In genomic region chr5:137159461-137159860, GRCm38 (mm10) we compare ENCODE assay signal across 11 mouse cellular contexts. TPM values are rescaled to one million over a fixed set of nuclear protein-coding genes. Genes with fewer than 3 reads are reported as not detected.
DNase-seq lines count a peak whose midpoint lies in the region; ATAC-seq and TF ChIP-seq lines count a peak whose summit lies in the region.
"Had no signal": no experiment of that assay in that cellular context is flagged by ENCODE, and none has a peak within 500 bp of the region (broad histone marks: within the 10 kb centered on the region; RNA-seq: fewer than 3 reads in every experiment).

No protein-coding gene starts in this region.

- no peaks in the 10 kb centered on the region for H3K27me3 ChIP-seq in heart, embryonic 11.5 days (ENCODE audit: control insufficient read depth, insufficient read depth, low read length)
- H3K27me3 ChIP-seq in MEL (ENCODE audit: control insufficient read depth in 1 of 2, insufficient read depth in 2 of 2, low read length in 2 of 2), result peaks cover 0 to 2% of the 10 kb centered on the region in 2 experiments; a peak in 1 of 4 replicates
- no peaks in the 10 kb centered on the region for H3K27me3 ChIP-seq in small intestine, adult 2 months (ENCODE audit: control insufficient read depth, insufficient read depth, low read length)
- H3K27me3 ChIP-seq: embryonic facial prominence, embryonic 12.5 days had no signal

- no peak overlapping the region for H3K4me2 ChIP-seq in heart, embryonic 11.5 days
- H3K4me2 ChIP-seq: embryonic facial prominence, embryonic 12.5 days had no signal

- H3K79me2 ChIP-seq in MEL (ENCODE audit: control insufficient read depth, insufficient read depth, low read length, poor library complexity), result no peaks in the 10 kb centered on the region

- intact Hi-C loops in gastrocnemius, adult 2 months (cut with DNase I), result no loop called here

- no peak overlapping the region for H3K27ac ChIP-seq in heart, embryonic 11.5 days (ENCODE audit: low read depth, low read length)
- H3K27ac ChIP-seq in MEL (ENCODE audit: control insufficient read depth, low read depth, low read length), result no peak overlapping the region
- H3K27ac ChIP-seq in gastrocnemius, adult 2 months, result no peak overlapping the region
- H3K27ac ChIP-seq in small intestine, adult 2 months (ENCODE audit: insufficient read depth, low read depth, low read length), result peak overlapping the region; percentile 29; the same call in 1 of the 2 replicates
- H3K27ac ChIP-seq: embryonic facial prominence, embryonic 12.5 days had no signal

- H3K4me3 ChIP-seq in heart, embryonic 11.5 days (ENCODE audit: low read depth, low read length), result no peak overlapping the region
- H3K4me3 ChIP-seq in MEL (ENCODE audit: control insufficient read depth in 1 of 2, insufficient read depth in 1 of 2, low read depth in 2 of 2, low read length in 2 of 2), result no peak overlapping the region
- no peak overlapping the region for H3K4me3 ChIP-seq in gastrocnemius, adult 2 months
- peak overlapping the region; percentile 39 for H3K4me3 ChIP-seq in small intestine, adult 2 months (ENCODE audit: low read depth, low read length)
- H3K4me3 ChIP-seq: embryonic facial prominence, embryonic 12.5 days had no signal

- peak; percentile 82 to 97 (median 96) for TF ChIP-seq CTCF in MEL (IDR thresholded peaks at IDR 0.05 in 2 of 3, conservative IDR thresholded peaks at IDR 0.05 in 1 of 3; ENCODE audit: control insufficient read depth in 1 of 3, insufficient read depth in 1 of 3, low read depth in 2 of 3, low read length in 3 of 3, poor library complexity in 1 of 3, severe bottlenecking in 1 of 3)
- TF ChIP-seq CTCF in gastrocnemius, adult 2 months (IDR thresholded peaks at IDR 0.05), result peak; percentile 68
- peak; percentile 99 for TF ChIP-seq CTCF in small intestine, adult 2 months (IDR thresholded peaks at IDR 0.05; ENCODE audit: extremely low read depth, insufficient read length, insufficient replicate concordance, low read depth, low read length)

- no peaks in the 10 kb centered on the region for H3K4me1 ChIP-seq in heart, embryonic 11.5 days (ENCODE audit: control insufficient read depth, insufficient read depth, low read length)
- H3K4me1 ChIP-seq in MEL (ENCODE audit: control insufficient read depth in 1 of 2, insufficient read depth in 2 of 2, low read length in 2 of 2), result no peaks in the 10 kb centered on the region
- peaks cover 12% of the 10 kb centered on the region; the same call in 1 of the 2 replicates for H3K4me1 ChIP-seq in small intestine, adult 2 months (ENCODE audit: control insufficient read depth, insufficient read depth, insufficient read length, low read length)
- H3K4me1 ChIP-seq: embryonic facial prominence, embryonic 12.5 days had no signal

- no peaks in the 10 kb centered on the region for H3K36me3 ChIP-seq in heart, embryonic 11.5 days (ENCODE audit: control insufficient read depth, insufficient read depth, low read length)
- H3K36me3 ChIP-seq in MEL (ENCODE audit: control insufficient read depth in 1 of 2, insufficient read depth in 2 of 2, low read length in 2 of 2), result no peaks in the 10 kb centered on the region
- H3K36me3 ChIP-seq in small intestine, adult 2 months (ENCODE audit: control insufficient read depth, insufficient read depth, low read length), result peaks cover 50% of the 10 kb centered on the region
- H3K36me3 ChIP-seq: embryonic facial prominence, embryonic 12.5 days had no signal

- no peak for TF ChIP-seq POLR2A in MEL (IDR thresholded peaks at IDR 0.05; ENCODE audit: control insufficient read depth in 1 of 2, insufficient read depth in 1 of 2, low read depth in 1 of 2, low read length in 2 of 2, poor library complexity in 1 of 2)
- TF ChIP-seq POLR2A in small intestine, adult 2 months (IDR thresholded peaks at IDR 0.05; ENCODE audit: low read depth, low read length), result no peak

- no peak for ATAC-seq in heart, embryonic 11.5 days (replicated peaks; ENCODE audit: insufficient number of reproducible peaks, low FRiP score, low TSS enrichment)

- H3K9ac ChIP-seq in heart, embryonic 11.5 days (ENCODE audit: low read depth, low read length), result no peak overlapping the region
- no peak overlapping the region for H3K9ac ChIP-seq in MEL (ENCODE audit: control insufficient read depth, low read depth, low read length, poor library complexity, severe bottlenecking)
- H3K9ac ChIP-seq: embryonic facial prominence, embryonic 12.5 days had no signal

- DNase-seq in heart, adult 18-20 months, result peak; percentile 14 to 28
- DNase-seq in 3134 (ENCODE audit: extremely low read depth, insufficient read length, low spot score), result peak; percentile 22
- DNase-seq in MEL (ENCODE audit: low read depth, low spot score), result peak; percentile 80
- peak; percentile 31 for DNase-seq in gastrocnemius, adult 2 months
- DNase-seq in layer of hippocampus, postnatal 36 days, result peak; percentile 6 to 11
- DNase-seq in MN1 (ENCODE audit: low spot score), result no peak

- H3K9me3 ChIP-seq in heart, embryonic 11.5 days (replicated peaks; ENCODE audit: control insufficient read depth, low read length), result no peaks in the 10 kb centered on the region
- H3K9me3 ChIP-seq in MEL (replicated peaks; ENCODE audit: insufficient read depth, low read length), result no peaks in the 10 kb centered on the region

- peak; percentile 84 for TF ChIP-seq RAD21 in MEL (IDR thresholded peaks at IDR 0.05; ENCODE audit: low read depth, low read length)

- 26% methylated on average over 11 of the region's 11 CpGs for WGBS in heart, embryonic 11.5 days (ENCODE audit: insufficient replicate concordance)
- WGBS in small intestine, adult 2 months, result 7% methylated on average over 11 of the region's 11 CpGs

- TF ChIP-seq EP300 in MEL (IDR thresholded peaks at IDR 0.05; ENCODE audit: low read depth in 1 of 2, low read length in 2 of 2), result no peak

TF ChIP-seq in MEL, 35 proteins besides CTCF, POLR2A, EP300 and RAD21:
- TF ChIP-seq ZC3H11A (IDR thresholded peaks at IDR 0.05; ENCODE audit: low read depth, low read length) (peak; percentile 98), GABPA (IDR thresholded peaks at IDR 0.05; ENCODE audit: low read depth, low read length) (no peak), ZKSCAN1 (IDR thresholded peaks at IDR 0.05; ENCODE audit: low read depth, low read length) (no peak), MYC (IDR thresholded peaks at IDR 0.05; ENCODE audit: low read depth, low read length) (no peak), MAX (IDR thresholded peaks at IDR 0.05; ENCODE audit: low read length) (no peak), ZNF384 (IDR thresholded peaks at IDR 0.05; ENCODE audit: low read depth, low read length) (peak; percentile 79), TBP (IDR thresholded peaks at IDR 0.05; ENCODE audit: low read depth, low read length) (0 out of 2 replicates have a peak, but pooled peaks have one; percentile 42), GATA1 (IDR thresholded peaks at IDR 0.05; ENCODE audit: low read depth, low read length) (peak; percentile 53), ELF1 (IDR thresholded peaks at IDR 0.05; ENCODE audit: low read depth, low read length) (no peak), SIN3A (IDR thresholded peaks at IDR 0.05; ENCODE audit: low read length) (no peak), SMC3 (IDR thresholded peaks at IDR 0.05; ENCODE audit: low read depth, low read length) (peak; percentile 94)

RNA-seq across cellular contexts. Expression of gene Muc3, which starts 10.3 kb away (rescaled TPM):
- not detected for total RNA-seq in heart, adult 18-20 months (2021)
- polyA plus RNA-seq in heart, embryonic 11.5 days (2014; fragmentation: Nextera tagmentation; extraction: Ambion mirVana), result not detected in 2 replicates
- total RNA-seq in MEL (2012; rRNA removed), result not detected in 2 replicates
- polyA plus RNA-seq in MEL (2012; ENCODE audit: insufficient read depth in 1 of 2, insufficient read length in 2 of 2, low read depth in 1 of 2, low replicate concordance in 2 of 2, missing spikeins in 1 of 2), result not detected
- not detected for total RNA-seq in gastrocnemius, adult 2 months (2021)
- total RNA-seq in layer of hippocampus, postnatal 36 days (2021), result not detected
- polyA plus RNA-seq in small intestine, adult 2 months (2012; rRNA removed), result 52.5 and 653 TPM in 2 replicates
- total RNA-seq: left cerebral cortex, postnatal 25 days had no signal
- polyA plus RNA-seq: embryonic facial prominence, embryonic 12.5 days; stomach, embryonic 14.5 days had no signal

RNA-seq across cellular contexts. Expression of gene Trim56, which starts 43.5 kb away (rescaled TPM):
- 10 to 100 TPM; 19.0 to 21.5 TPM for total RNA-seq in heart, adult 18-20 months (2021)
- polyA plus RNA-seq in heart, embryonic 11.5 days (2014; fragmentation: Nextera tagmentation; extraction: Ambion mirVana), result 5.8 and 9.4 TPM in 2 replicates
- total RNA-seq in MEL (2012; rRNA removed), result 19.7 and 21.8 TPM in 2 replicates
- polyA plus RNA-seq in MEL (2012; ENCODE audit: insufficient read depth in 1 of 2, insufficient read length in 2 of 2, low read depth in 1 of 2, low replicate concordance in 2 of 2, missing spikeins in 1 of 2), result 10 to 100 TPM; 22.8 to 75.8 TPM
- 1 to 10 TPM; 7.5 to 9.3 TPM for total RNA-seq in gastrocnemius, adult 2 months (2021)
- 1 to 10 TPM; 4.6 to 6.5 TPM for total RNA-seq in layer of hippocampus, postnatal 36 days (2021)
- 10.3 and 19.9 TPM in 2 replicates for polyA plus RNA-seq in small intestine, adult 2 months (2012; rRNA removed)

RNA-seq across cellular contexts. Expression of gene Muc3a, which starts 52.7 kb away (rescaled TPM):
- under 1 TPM; 0.33 to 0.40 TPM for total RNA-seq in heart, adult 18-20 months (2021)
- polyA plus RNA-seq in heart, embryonic 11.5 days (2014; fragmentation: Nextera tagmentation; extraction: Ambion mirVana), result 0.27 and 0.45 TPM in 2 replicates
- total RNA-seq in MEL (2012; rRNA removed), result 12.7 and 16.1 TPM in 2 replicates
- polyA plus RNA-seq in MEL (2012; ENCODE audit: insufficient read depth in 1 of 2, insufficient read length in 2 of 2, low read depth in 1 of 2, low replicate concordance in 2 of 2, missing spikeins in 1 of 2), result 10 to 100 TPM in 1 of 2 experiments, not detected in 1; 16.9 TPM
- under 1 TPM; 0.13 to 0.28 TPM for total RNA-seq in gastrocnemius, adult 2 months (2021)
- total RNA-seq in layer of hippocampus, postnatal 36 days (2021), result 1 to 10 TPM; 3.5 to 4.9 TPM
- 24.3 and 62.2 TPM in 2 replicates for polyA plus RNA-seq in small intestine, adult 2 months (2012; rRNA removed)
